Mouse (Mus musculus) right cerebral cortex, adult 2 months (tissue): ENCODE measurements at regions not wholly inside any gene's neighbourhood (a gene's known extent, or its start where the extent isn't known, plus 50 kb on each side); places are given as distances from the start of the nearest gene placed in this dataset.

Experiments used
- DNase-seq, 2 experiments: peaks; one replicate each; pipeline ENCODE4 v3.0.0; 2021 to 2022; ENCODE audit warnings: low spot score in 2 of 2

DNA sequence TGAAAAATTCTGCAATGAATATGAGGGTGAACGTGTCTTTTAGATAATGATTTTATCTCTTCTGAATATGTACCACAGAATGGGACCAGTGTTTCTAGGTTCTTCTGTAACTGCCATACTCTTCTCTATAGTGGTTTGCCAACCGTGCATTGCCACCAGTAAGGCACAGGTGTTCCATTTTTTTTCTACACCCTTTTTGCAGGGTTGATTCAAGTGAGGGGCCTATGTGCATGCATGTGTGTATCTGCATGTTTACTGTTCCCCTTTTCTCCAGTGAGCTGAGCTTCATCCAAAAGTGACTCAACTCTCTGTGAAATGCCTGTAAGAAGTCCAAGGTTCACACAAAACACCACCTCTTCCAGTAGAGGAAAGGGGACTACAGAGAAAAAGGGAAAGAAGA, 467.7 kb downstream of the Gsdmc2 start:
- DNase-seq: no peak

DNA sequence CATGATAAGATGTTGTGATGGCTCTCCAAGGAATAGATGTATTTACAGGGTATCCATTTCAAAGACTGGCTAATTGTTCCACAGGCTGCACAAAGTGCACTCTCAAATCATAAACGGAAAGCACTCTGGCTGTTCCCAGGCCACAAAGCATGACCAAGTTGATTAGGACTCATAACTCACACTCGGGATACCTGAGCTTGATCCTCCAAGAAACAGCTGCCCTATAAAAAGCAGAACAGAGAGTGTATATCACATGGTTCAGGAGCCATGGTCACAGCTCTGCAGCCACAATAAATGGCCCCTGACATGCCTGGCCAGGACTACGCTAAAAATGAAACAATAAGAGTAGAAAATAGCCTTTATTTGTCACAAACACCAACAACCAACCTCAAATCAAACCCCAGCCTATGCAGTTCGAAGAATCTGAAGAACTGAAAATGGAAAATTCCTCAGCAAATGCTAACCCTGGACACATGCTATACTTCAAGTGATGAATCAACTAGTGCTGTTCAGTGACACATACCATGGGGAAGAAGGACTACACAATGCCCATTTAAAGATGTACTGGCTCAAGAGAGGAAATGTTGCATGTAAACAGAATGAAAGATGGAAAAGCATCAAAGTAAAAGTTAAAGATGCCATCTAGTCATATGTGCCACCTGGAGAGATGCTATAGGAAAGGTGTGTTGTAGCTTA, 473.5 kb downstream of the Gsdmc2 start:
- no peak for DNase-seq

- no peak for DNase-seq
Measured at GRCm38 (mm10) chr15:63364473-63364872, 480.5 kb downstream of the Gsdmc2 start.

DNA sequence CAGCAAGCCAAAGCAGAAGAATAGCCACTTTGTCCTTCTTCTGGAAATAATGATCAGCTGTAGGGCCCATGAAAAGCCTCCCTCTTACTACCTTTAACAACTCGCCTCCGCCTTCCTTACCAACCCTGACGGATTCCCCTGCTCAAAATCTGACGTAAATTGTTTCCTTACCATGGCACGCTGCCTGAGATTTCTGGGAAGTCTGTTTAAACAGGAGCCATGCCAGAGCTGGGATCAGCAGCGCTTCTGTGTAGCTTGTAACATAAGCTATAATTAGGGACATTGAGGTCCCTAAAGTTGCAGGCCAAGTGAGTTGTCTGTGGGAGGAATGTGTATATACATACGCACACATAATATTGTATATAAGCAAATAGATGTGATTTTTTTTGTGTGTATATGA, 484.6 kb downstream of the Gsdmc2 start:
- DNase-seq: peak; percentile 15 to 22

GRCm38 (mm10) chr15:63341730-63342129, 503.2 kb downstream of the Gsdmc2 start:
- DNase-seq: no peak

- DNase-seq: peak; percentile 8
Measured at GRCm38 (mm10) chr15:63340322-63341060, 504.5 kb downstream of the Gsdmc2 start.

- no peak for DNase-seq
Measured at GRCm38 (mm10) chr15:63319666-63320065, 525.3 kb downstream of the Gsdmc2 start.

- DNase-seq: no peak
Measured at GRCm38 (mm10) chr15:63310426-63310825, 534.6 kb downstream of the Gsdmc2 start.

- DNase-seq: no peak
Measured at GRCm38 (mm10) chr15:63299311-63299710, 545.7 kb downstream of the Gsdmc2 start.

- no peak for DNase-seq
Measured at GRCm38 (mm10) chr15:63288534-63288933, 556.4 kb downstream of the Gsdmc2 start.

DNA sequence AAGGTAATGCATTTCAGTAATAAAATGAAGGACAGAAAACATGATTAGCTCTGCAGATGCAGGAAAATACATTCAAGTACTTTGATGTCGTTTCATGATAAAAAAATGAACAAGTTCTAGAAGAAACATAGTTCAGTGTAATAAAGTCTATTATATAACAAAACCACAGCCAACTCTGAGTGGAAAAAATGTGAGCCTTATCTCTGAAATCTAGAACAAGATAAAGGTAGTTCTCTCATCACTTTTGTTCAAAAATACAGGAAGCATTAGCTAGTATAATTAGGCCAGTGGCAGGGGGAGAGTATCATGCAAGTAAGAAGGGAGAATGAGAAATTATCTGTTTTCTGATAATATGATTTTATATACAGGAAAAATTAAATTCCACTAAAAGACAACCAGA, 559.0 kb downstream of the Gsdmc2 start:
- DNase-seq: no peak

GRCm38 (mm10) chr15:63270381-63270780, 574.6 kb downstream of the Gsdmc2 start:
- no peak for DNase-seq

DNA sequence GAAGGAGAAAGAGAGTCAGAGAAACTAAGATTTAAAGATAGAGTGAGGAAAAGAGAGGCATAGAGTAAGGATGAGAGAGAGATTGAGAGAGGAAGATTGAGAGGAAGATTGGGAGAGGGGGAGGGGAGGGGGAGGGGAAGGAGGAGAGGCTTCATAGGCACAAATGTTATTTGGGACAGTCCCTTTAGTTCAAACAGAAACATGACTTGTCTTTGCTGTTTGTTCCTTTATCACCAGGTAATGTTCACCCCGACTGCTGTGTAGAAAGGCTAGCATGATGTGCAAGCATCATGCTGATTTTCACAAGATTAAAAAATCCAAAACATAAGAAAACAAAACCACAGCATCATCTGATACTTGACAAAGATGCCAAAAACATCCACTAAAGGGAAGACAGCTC, 579.1 kb downstream of the Gsdmc2 start:
- no peak for DNase-seq

DNA sequence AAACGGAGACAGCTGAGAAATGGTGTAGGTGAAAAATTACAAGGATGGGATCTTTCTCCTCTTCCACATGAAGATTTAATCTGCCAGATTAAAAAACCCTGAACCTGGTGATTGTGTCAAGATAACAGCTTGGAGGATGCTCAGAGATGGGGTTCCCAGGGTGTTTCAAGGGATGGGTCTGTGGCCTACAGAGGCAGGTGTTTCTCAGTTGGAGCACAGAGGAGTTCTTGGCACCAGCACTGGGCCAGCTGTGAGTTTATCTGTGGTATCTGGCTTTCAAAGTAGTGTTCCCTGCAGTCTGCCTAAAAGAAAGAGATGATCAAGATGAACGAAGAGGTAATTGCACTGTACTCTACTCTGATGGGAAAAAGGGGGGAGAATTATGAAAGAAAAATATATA, 589.2 kb downstream of the Gsdmc2 start:
- DNase-seq: no peak

GRCm38 (mm10) chr15:63252781-63253340, 592.1 kb downstream of the Gsdmc2 start:
- no peak for DNase-seq

- DNase-seq: no peak
Measured at GRCm38 (mm10) chr15:63238601-63239000, 606.4 kb downstream of the Gsdmc2 start.

DNA sequence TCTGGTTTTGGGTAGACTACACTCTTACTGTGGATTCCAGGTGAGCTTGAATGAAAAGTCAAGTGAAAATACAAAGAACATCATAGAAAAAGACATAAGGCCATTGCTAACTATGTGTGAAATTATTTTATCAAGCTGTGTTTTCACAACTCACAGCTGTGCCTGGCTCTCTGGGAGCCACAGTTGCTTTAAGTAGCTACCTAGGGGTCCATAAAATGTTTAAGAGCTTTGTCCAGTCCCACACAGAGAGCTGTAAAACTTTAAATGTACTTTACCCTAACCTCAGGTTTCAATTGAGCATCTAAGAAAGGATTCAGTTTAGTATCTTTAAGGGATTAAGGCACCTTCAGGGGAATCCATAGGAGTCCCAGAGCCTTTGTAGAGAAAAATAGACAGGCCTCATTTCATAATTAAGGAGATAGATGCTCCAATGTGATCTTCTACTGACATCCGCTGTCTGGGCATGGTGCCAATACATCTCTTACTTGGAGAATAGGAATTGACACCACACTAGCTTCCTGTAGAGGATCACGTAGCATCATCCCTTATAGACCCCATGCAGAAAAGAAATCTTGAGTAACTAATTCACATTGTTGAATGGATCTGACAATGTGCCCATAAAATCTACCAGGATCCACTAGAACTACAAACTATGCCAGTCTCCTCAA, 626.5 kb downstream of the Gsdmc2 start:
- no peak for DNase-seq

- no peak for DNase-seq
Measured at GRCm38 (mm10) chr15:63205150-63205549, 639.8 kb downstream of the Gsdmc2 start.

DNA sequence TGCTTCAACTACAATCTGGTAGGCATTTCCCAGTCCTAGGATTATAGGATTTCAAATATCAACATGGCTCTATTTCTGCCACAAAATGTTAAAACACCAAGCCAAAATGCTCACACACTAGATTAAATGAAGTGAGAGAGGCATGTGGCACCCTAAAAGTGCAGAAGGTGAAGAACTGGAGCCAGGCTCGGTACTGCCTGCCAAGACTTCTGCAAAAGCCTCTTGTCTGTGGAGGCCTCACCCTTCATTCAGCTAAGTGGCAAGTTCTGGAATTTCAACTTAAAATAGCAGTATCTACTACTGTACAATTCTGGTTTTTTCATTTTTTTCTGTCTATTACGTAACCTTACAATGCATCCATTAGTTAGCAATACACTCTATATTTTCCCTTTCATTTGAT, 649.9 kb downstream of the Gsdmc2 start:
- DNase-seq: no peak

DNA sequence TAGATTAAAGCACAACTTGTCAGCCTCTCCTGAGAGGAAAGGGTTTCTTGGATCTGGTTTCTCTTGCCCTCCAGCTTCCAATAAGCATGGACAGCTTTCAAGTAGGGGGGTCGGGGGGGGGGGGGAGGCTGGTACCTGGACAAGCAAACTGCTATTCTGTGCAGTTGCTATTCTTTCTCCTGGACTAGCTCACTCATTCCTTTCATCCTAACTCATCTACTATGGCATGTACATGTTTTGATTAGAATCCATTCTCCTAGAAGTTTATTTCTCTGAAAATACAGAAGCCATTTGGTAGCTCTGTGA, 650.5 kb downstream of the Gsdmc2 start:
- DNase-seq: no peak

DNA sequence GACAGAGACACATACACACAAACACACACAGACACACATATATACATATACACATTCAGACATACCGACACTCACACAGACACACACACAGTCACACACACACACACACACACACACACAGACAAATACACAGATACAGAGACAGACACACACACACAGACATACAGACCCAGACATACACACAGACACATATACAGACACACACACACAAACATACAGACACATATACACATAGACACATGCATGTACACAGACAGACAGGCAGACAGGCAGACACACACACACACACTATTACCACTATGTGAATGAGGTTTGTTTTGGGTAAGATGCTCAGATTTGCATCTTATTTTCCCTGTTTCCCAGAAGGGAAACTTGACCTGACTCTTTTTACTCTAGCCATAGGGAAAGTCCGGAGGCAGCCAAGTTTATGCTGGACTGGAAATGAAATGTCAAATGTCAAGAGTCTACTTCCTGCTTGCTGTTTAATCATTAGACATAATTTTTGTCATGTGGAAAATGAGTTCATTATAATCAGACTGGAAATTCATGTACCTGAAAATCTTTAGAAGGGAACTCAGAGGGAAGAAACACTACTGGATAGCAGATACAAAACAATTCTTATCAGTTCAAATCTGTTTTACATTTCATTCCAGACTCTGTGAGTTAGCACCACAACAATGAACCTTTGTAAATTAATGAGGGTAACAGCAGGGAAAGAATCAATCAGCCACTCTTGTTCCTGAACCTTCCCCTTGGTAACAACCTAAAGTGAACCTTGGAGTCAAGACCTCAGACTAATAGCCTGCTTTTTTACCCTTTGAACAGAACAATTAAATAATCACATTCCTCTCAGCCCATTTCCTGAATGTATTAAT, 651.1 kb downstream of the Gsdmc2 start:
- DNase-seq: no peak

GRCm38 (mm10) chr15:63191731-63192130, 653.2 kb downstream of the Gsdmc2 start:
- DNase-seq: no peak
